Mouse (Mus musculus): Measurements from ENCODE around the gene Bola3. TPM values are rescaled to one million over a fixed set of nuclear protein-coding genes. Genes with fewer than 3 reads are reported as not detected.

Bola3 gene
- 10 to 100 TPM; 35.5 to 36.3 TPM for total RNA-seq (2021)
- long read RNA-seq, transcript Bola3-207 (4 exons, 2,312 nt), result major isoform, 46 of 49 reads
- long read RNA-seq, partial matches to known transcripts, result 0 of 49 reads
- long read RNA-seq, other reads (novel, unspliced or antisense), result 2 of 49 reads

- DNase-seq (ENCODE audit: low spot score in 2 of 2), result no peak
These were observed at the start of gene Bola3 for GRCm38 (mm10) chr6:83348873-83349272. TSS of gene Bola3 (plus strand) at chr6:83349147.

- DNase-seq (ENCODE audit: low spot score in 2 of 2), result no peak
These were observed 48.3 kb upstream of the Bola3 start for GRCm38 (mm10) chr6:83300447-83301229.

GRCm38 (mm10) chr6:83301294-83301693, 47.7 kb upstream of the Bola3 start:
- DNase-seq (ENCODE audit: low spot score in 2 of 2), result no peak

GRCm38 (mm10) chr6:83302264-83302663, 46.7 kb upstream of the Bola3 start:
- no peak for DNase-seq (ENCODE audit: low spot score in 2 of 2)

- no peak for DNase-seq (ENCODE audit: low spot score in 2 of 2)
These were observed 39.9 kb upstream of the Bola3 start for GRCm38 (mm10) chr6:83309017-83309416.

- no peak for DNase-seq (ENCODE audit: low spot score in 2 of 2)
These were observed 37.7 kb upstream of the Bola3 start for GRCm38 (mm10) chr6:83311206-83311605.

GRCm38 (mm10) chr6:83312021-83312420, 36.9 kb upstream of the Bola3 start:
- no peak for DNase-seq (ENCODE audit: low spot score in 2 of 2)

GRCm38 (mm10) chr6:83312514-83312913, 36.4 kb upstream of the Bola3 start:
- no peak for DNase-seq (ENCODE audit: low spot score in 2 of 2)

- no peak for DNase-seq (ENCODE audit: low spot score in 2 of 2)
These were observed 33.7 kb upstream of the Bola3 start for GRCm38 (mm10) chr6:83315293-83315692.

GRCm38 (mm10) chr6:83316022-83316421, 32.9 kb upstream of the Bola3 start:
- no peak for DNase-seq (ENCODE audit: low spot score in 2 of 2)

GRCm38 (mm10) chr6:83317108-83317741, 31.7 kb upstream of the Bola3 start:
- DNase-seq (ENCODE audit: low spot score in 2 of 2), result peak; percentile 87 to 94

- DNase-seq (ENCODE audit: low spot score in 2 of 2), result no peak
These were observed 27.0 kb upstream of the Bola3 start for GRCm38 (mm10) chr6:83321927-83322326.

- no peak for DNase-seq (ENCODE audit: low spot score in 2 of 2)
These were observed 26.2 kb upstream of the Bola3 start for GRCm38 (mm10) chr6:83322794-83323193.

- DNase-seq (ENCODE audit: low spot score in 2 of 2), result no peak
These were observed 25.1 kb upstream of the Bola3 start for GRCm38 (mm10) chr6:83323652-83324419.

GRCm38 (mm10) chr6:83325525-83326393, 23.2 kb upstream of the Bola3 start, which contains the start of the genes Mthfd2 and Mob1a:
TSS of gene Mthfd2 (minus strand) at chr6:83325908.
TSS of gene Mob1a (plus strand) at chr6:83326016.
- DNase-seq (ENCODE audit: low spot score in 2 of 2), result peak; percentile 90 to 94

GRCm38 (mm10) chr6:83326394-83326736, 22.6 kb upstream of the Bola3 start:
- DNase-seq (ENCODE audit: low spot score in 2 of 2), result no peak

- no peak for DNase-seq (ENCODE audit: low spot score in 2 of 2)
These were observed 22.2 kb upstream of the Bola3 start for GRCm38 (mm10) chr6:83326761-83327160.

- no peak for DNase-seq (ENCODE audit: low spot score in 2 of 2)
These were observed 21.3 kb upstream of the Bola3 start for GRCm38 (mm10) chr6:83327591-83328190.

GRCm38 (mm10) chr6:83341387-83341786, 7.6 kb upstream of the Bola3 start:
- DNase-seq (ENCODE audit: low spot score in 2 of 2), result no peak

- no peak for DNase-seq (ENCODE audit: low spot score in 2 of 2)
These were observed 6.0 kb upstream of the Bola3 start for GRCm38 (mm10) chr6:83342957-83343356.
